Mouse (Mus musculus) erythroblast, embryonic 14.5 days (primary cell): Measurements from ENCODE around the gene Pde4d. TPM values are rescaled to one million over a fixed set of nuclear protein-coding genes. Genes with fewer than 3 reads are reported as not detected.
"Not testable (repeated sequence)": the region's sequence is repeated elsewhere in the genome, so short reads cannot be mapped to it uniquely, and the experiment has no call there.

Experiments used
- H3K27me3 ChIP-seq: 2 replicates; pipeline ENCODE4 v1.6.1; 2012; ENCODE audit warnings: inconsistent platforms; ENCODE audit not compliant: control insufficient read depth
- H3K36me3 ChIP-seq: 2 replicates; pipeline ENCODE4 v1.6.1; 2012; ENCODE audit warnings: mild to moderate bottlenecking, inconsistent platforms; ENCODE audit not compliant: control insufficient read depth
- H3K4me1 ChIP-seq: 2 replicates; pipeline ENCODE4 v1.6.1; 2012; ENCODE audit warnings: inconsistent platforms; ENCODE audit not compliant: control insufficient read depth
- H3K4me3 ChIP-seq: replicated peaks from 2 replicates; pipeline ENCODE3; 2012; ENCODE audit warnings: moderate library complexity, mild to moderate bottlenecking, inconsistent platforms
- H3K9me3 ChIP-seq: 2 replicates; pipeline ENCODE4 v1.6.1; 2012; ENCODE audit warnings: low read length, inconsistent platforms, mixed read lengths; ENCODE audit not compliant: control insufficient read depth
- GATA1 ChIP-seq: IDR thresholded peaks from 2 replicates; pipeline ENCODE4 v1.6.1; 2012; ENCODE audit warnings: low read length, inconsistent platforms, mixed read lengths
- TAL1 ChIP-seq: IDR thresholded peaks from 3 replicates; pipeline ENCODE4 v1.6.1; 2012; ENCODE audit warnings: low read length, inconsistent platforms, mixed read lengths
- polyA plus RNA-seq: library from polyadenylated mRNA; stranded (reverse); fragments of >175 nt; gene quantifications from 2 replicates; pipeline ENCODE4 v1.2.3, GENCODE M21; 2012

Gene Pde4d
- polyA plus RNA-seq, 1 experiment, result 0.23 TPM

GRCm38 (mm10) chr13:109899442-109900428 is 1450.0 kb downstream of the Pde4d start:
- peaks cover 12% of the 10 kb centered on the region for H3K4me1 ChIP-seq
- H3K27me3 ChIP-seq, result peaks cover 33% of the 10 kb centered on the region
- no peaks in the 10 kb centered on the region for H3K36me3 ChIP-seq
- H3K4me3 ChIP-seq, result no peak overlapping the region
- TF ChIP-seq TAL1 (no peak), GATA1 (no peak)
- no peaks in the 10 kb centered on the region for H3K9me3 ChIP-seq

- no peaks in the 10 kb centered on the region for H3K9me3 ChIP-seq
- H3K36me3 ChIP-seq, result no peaks in the 10 kb centered on the region
- TF ChIP-seq GATA1 (no peak), TAL1 (no peak)
- H3K4me3 ChIP-seq, result no peak overlapping the region
- peaks cover 12% of the 10 kb centered on the region for H3K4me1 ChIP-seq
- H3K27me3 ChIP-seq, result peaks cover 33% of the 10 kb centered on the region
Measured at GRCm38 (mm10) chr13:109901811-109902210, 1452.1 kb downstream of the Pde4d start.

GRCm38 (mm10) chr13:109902460-109902854 is 1452.7 kb downstream of the Pde4d start:
- peaks cover 33% of the 10 kb centered on the region for H3K27me3 ChIP-seq
- not testable (repeated sequence) for H3K9me3 ChIP-seq, H3K36me3 ChIP-seq
- peaks cover 18% of the 10 kb centered on the region for H3K4me1 ChIP-seq
- H3K4me3 ChIP-seq, result peak overlapping the region; percentile 59

GRCm38 (mm10) chr13:109902855-109903763 is 1453.4 kb downstream of the Pde4d start:
- peaks cover 20% of the 10 kb centered on the region for H3K4me1 ChIP-seq

GRCm38 (mm10) chr13:109903764-109904510 is 1454.2 kb downstream of the Pde4d start:
- no peaks in the 10 kb centered on the region for H3K9me3 ChIP-seq
- no peak overlapping the region for H3K4me3 ChIP-seq
- H3K36me3 ChIP-seq, result no peaks in the 10 kb centered on the region
- TF ChIP-seq TAL1 (no peak), GATA1 (no peak)
- peaks cover 33% of the 10 kb centered on the region for H3K27me3 ChIP-seq
- H3K4me1 ChIP-seq, result peaks cover 20% of the 10 kb centered on the region

More at GRCm38 (mm10) chr13:109902855-109903763, 1453.4 kb downstream of the Pde4d start:
- Histone ChIP-seq H3K27me3 (peaks cover 33% of the 10 kb centered on the region), H3K4me3 (peak overlapping the region; percentile 59), H3K9me3 (no peaks in the 10 kb centered on the region), H3K36me3 (no peaks in the 10 kb centered on the region)
- no peak for TF ChIP-seq GATA1
- no peak for TF ChIP-seq TAL1

- peaks cover 28% of the 10 kb centered on the region for H3K27me3 ChIP-seq
- no peak for TF ChIP-seq GATA1
- no peaks in the 10 kb centered on the region for H3K36me3 ChIP-seq
- H3K9me3 ChIP-seq, result no peaks in the 10 kb centered on the region
- no peak overlapping the region for H3K4me3 ChIP-seq
- peaks cover 20% of the 10 kb centered on the region for H3K4me1 ChIP-seq
Measured at GRCm38 (mm10) chr13:109906342-109906888, 1456.7 kb downstream of the Pde4d start.

- H3K4me1 ChIP-seq, result peaks cover 16% of the 10 kb centered on the region
- H3K9me3 ChIP-seq, result no peaks in the 10 kb centered on the region
- H3K27me3 ChIP-seq, result peaks cover 16% of the 10 kb centered on the region
- no peak overlapping the region for H3K4me3 ChIP-seq
- no peak for TF ChIP-seq TAL1
- TF ChIP-seq GATA1, result no peak
- H3K36me3 ChIP-seq, result no peaks in the 10 kb centered on the region
Measured at GRCm38 (mm10) chr13:109907634-109908033, 1457.9 kb downstream of the Pde4d start.

- Histone ChIP-seq H3K4me3 (no peak overlapping the region), H3K4me1 (peaks cover 10% of the 10 kb centered on the region), H3K27me3 (peaks cover 9% of the 10 kb centered on the region), H3K9me3 (no peaks in the 10 kb centered on the region), H3K36me3 (no peaks in the 10 kb centered on the region)
- TF ChIP-seq GATA1, result no peak
- TF ChIP-seq TAL1, result no peak
Measured at GRCm38 (mm10) chr13:109908386-109908785, 1458.6 kb downstream of the Pde4d start.
